Mouse (Mus musculus) gastrocnemius, postnatal 10 days (tissue): Measurements from ENCODE around the gene Sos1. TPM values are rescaled to one million over a fixed set of nuclear protein-coding genes. Genes with fewer than 3 reads are reported as not detected.

ENCODE experiments used
- DNase-seq: peaks from one replicate; pipeline ENCODE4 v3.0.0; 2021; ENCODE audit warnings: mixed read lengths
- long read RNA-seq, 2 experiments: library from polyadenylated mRNA; stranded (forward); transcript quantifications; one replicate each; pipeline ENCODE4 v2.0.0; 2021
- total RNA-seq, 2 experiments: library from RNA; stranded (reverse); gene quantifications; 2 replicates each; pipeline ENCODE4 v1.2.3; 2021

The Sos1 gene
- 10 to 100 TPM; 14.4 to 17.6 TPM for total RNA-seq
- long read RNA-seq, experiment 1, full-length matches to known transcripts = 2 of 4 reads
- long read RNA-seq, experiment 1, partial matches to known transcripts = 1 of 4 reads
- long read RNA-seq, experiment 1, other reads (novel, unspliced or antisense) = 1 of 4 reads
- long read RNA-seq, experiment 2, full-length matches to known transcripts = 3 of 6 reads
- long read RNA-seq, experiment 2, partial matches to known transcripts = 2 of 6 reads
- long read RNA-seq, experiment 2, other reads (novel, unspliced or antisense) = 1 of 6 reads

DNA sequence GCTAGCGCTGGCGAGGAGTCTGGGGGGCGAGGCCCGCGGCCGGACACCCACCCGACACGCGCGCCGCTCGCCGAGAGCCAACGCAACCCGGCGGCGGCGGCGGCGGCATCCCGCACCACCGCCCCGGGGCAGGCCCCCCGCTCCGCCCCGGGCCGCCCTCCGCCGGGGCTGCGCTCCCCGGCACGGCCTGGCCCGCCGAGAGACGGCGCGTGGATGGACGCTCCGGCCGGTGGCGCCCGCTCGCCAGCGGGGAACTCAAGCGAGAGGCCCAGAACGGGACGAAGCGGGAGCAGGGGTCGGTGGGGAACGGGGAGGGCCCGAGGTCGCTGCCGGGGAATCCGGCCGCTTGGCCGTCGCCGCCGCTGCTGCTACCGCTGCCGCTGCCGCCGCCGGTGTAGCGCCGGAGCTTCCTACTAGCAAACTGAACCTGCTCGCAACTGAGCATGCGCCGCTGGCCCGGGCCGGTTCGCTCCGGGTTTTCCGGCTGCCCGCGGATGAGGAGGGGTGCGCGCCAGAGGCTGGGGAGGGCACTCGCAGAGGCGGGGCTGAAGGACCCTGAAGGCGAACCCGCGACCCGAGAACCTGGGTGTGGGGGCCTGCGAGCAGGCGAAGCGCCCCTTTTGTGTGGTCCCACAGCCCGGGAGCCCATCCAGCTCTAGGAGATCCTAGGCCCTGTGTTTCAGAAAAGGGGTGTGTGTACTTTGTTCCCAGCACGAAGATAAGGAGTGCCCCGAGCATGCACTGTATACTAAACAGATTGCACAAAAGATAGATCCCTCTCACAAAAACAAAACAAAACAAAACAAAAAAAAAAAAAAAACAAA, at the start of gene Sos1:
Gene Sos1, minus strand, starts transcription at position 423 of the 824 bp plus-strand sequence.
- DNase-seq = peak; percentile 98

DNA sequence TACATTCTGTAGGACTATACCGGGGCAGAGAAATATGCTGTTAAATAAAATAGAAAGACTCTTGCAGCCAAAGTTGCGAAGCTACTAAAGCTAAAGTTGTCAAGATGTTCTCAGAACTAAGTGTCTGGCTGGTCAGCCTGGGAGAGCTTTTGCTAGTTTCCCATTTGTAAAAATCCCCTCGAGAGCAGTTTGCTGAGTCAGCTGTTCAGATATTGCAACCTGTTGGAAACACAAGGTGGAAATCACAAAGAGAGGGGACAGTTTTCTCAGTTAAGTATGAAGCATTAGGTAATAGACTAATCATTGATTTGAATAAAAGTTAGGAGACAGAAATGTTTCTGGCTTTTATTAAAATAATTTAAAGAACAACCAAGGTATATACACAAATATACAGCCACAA, 43.0 kb upstream of the Sos1 start:
- no peak for DNase-seq

DNA sequence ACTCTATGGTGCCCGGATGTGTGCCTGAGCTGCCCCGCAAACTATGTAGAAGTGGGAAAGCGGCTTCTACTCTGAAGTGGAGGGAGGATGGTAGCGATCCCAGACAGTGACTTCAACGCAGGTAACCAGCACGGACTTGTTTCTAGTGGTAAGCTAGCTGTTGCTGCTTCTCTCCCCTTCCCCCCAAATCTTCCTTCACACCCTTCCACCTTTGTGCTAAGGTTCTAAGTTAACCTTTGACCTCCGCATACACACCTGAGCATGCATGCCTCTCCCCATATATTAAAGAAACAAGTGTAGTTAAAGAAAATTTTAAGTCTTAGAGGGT, 41.9 kb upstream of the Sos1 start:
- no peak for DNase-seq

DNA sequence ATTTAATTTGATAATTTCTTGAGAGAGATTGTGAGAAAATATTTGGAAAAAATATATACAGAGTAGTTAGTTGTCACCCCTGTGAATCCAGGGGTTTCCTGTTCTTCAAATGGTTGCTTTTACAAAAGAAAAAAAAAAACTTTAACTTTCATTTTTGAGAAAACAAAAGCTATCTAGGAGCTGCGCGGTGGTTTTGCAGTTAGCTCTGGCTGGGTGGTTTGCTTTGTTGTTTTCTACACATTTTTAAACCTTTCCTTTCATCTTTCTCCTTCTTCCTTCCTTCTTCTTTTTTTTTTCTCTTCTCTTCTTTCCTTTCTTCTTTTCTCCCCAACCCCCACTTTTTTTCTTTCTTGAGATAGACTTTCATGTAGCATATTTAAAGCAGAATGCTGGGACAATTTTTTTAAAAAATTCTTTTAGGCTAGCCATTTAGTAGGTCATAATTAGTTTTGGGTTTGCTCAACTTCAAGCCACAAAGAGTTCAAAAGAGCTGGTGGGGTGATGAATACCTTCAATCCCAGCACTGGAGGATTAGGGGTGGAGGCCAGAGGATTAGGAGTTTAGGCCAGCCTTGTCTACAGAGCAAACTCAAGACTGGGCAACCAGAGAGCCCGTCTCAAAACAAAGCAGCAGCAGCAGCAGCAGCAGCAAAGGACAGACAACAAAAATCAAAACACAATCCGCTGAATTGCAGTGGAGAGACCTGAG, 41.4 kb upstream of the Sos1 start:
- no peak for DNase-seq

DNA sequence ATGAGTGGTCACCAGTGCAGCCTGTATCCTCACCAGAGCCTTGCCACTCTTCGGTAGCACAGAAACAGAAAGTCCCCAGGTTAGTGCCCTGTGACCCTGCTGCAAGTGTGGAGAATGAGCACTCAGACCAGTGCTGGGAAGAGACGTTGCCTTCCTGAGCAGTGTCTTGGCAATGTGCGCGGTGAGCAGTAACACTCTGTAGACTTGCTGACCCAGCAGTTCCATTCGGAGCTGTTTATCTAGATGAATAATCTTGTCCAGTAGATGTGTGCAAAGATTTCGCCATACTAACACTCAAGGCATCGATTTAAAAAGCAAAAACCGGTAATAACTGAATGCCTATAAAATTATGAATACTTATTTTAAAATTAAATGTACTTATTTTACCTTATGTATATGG, 40.3 kb upstream of the Sos1 start:
- DNase-seq = no peak

DNA sequence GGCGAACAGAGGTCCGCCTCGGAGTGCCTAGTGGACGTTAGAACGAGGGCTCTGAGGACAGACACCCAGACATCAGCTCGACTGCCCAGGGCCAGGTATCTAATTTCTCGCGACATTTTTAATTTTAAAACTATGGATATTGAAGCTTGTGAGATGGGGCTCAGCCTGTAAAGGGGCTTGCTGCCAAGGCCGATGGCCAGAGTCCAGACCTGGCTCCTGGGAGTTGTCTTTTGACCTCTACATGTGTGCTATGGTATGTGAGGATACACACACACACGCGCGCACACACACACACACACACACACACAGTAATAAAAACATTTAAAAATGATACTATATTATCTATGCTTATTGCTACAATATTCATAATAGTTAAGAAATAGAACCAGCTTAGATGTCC, 38.6 kb upstream of the Sos1 start:
- no peak for DNase-seq

DNA sequence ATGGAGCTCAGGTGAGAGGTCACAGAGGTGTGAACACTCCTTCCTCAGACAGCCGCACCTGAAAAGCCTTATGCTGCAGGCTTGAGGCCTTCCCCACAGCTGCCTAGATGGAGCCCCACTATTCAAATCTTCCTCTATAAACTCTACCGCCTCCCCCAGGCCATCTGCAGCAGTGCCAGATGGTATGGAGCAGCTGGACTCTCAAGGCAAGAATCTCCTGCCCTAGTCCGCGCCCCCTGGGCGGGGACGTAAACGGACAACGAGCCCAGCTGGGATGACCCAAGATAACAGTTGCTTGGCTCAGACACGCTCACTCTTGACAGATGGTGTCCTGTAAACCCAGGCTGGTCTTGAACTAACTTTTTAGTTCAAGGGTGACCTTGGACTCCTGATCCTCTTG, 37.0 kb upstream of the Sos1 start:
- DNase-seq = no peak

DNA sequence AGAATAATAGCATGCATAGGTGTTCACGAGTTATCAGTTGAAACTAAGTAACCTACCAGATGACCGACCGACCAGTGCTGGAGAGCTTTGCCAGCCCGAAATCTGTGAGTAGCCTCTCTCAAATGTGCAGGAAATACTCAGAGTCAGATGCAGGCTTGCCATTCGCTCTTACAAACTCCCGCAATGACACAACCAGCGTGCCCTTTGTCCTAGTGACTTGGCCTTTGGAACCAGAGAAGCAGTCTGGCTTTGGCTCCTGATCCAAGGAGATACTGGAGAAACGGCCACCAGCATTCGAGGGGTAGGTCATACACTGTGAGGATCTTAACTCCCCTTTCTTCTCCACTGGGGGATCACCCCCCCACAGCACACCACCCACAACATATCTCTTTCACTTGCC, 35.7 kb upstream of the Sos1 start:
- no peak for DNase-seq

DNA sequence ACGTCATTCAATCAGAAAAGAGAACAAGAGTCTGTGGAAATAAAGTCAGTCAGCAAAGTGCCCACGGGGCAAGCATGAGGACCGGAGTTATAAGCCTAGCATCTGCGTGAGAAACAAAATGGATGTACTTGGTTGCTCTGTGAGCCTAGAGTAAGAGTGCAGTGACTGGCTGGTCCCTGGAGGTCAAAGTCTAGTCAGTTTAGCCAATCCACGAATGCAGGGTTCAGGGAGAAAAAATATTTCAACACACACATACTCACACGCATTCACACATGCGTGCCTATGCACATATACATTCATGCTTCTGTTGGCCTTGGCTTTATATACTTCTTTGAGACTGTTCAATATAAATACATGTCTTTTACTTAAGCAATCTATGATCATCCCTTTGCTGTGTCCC, 35.3 kb upstream of the Sos1 start:
- no peak for DNase-seq

DNA sequence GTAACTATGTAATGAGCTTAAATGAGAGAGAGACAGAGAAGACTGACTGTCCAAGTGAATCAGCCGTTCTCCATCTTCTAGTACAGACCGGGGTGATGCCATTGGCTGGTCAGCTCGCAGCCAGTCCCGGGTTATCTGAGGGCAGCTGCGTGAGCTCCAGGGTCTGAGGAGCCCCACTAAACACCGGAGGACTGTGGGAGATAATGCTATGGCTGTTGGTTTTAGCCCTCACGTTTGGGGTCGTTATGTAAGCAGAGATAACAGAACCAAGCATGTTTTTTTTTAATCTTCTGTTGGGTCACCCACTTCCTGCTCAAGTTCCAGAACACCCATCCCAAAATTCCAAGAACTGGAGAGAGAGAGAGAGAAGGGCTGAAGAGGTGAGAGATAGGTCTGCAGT, 33.5 kb upstream of the Sos1 start:
- DNase-seq = no peak

DNA sequence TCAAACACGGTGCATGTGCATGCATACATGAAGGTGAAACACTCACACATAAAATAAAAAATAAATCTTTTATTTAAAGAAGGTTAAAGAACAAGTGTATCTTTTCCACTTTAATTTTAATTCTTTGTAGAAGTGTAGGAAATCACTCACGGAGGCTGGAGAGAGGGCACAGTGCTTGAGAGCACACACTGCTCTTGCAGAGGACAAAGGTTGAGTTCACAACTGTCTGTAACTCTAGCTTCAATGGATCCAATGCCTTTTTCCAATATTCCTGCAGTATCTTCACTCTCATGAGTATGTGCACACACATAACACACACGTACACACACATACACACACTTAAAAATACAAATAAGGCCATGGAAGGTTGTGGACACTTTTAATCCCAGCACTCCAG, 30.2 kb upstream of the Sos1 start:
- no peak for DNase-seq

DNA sequence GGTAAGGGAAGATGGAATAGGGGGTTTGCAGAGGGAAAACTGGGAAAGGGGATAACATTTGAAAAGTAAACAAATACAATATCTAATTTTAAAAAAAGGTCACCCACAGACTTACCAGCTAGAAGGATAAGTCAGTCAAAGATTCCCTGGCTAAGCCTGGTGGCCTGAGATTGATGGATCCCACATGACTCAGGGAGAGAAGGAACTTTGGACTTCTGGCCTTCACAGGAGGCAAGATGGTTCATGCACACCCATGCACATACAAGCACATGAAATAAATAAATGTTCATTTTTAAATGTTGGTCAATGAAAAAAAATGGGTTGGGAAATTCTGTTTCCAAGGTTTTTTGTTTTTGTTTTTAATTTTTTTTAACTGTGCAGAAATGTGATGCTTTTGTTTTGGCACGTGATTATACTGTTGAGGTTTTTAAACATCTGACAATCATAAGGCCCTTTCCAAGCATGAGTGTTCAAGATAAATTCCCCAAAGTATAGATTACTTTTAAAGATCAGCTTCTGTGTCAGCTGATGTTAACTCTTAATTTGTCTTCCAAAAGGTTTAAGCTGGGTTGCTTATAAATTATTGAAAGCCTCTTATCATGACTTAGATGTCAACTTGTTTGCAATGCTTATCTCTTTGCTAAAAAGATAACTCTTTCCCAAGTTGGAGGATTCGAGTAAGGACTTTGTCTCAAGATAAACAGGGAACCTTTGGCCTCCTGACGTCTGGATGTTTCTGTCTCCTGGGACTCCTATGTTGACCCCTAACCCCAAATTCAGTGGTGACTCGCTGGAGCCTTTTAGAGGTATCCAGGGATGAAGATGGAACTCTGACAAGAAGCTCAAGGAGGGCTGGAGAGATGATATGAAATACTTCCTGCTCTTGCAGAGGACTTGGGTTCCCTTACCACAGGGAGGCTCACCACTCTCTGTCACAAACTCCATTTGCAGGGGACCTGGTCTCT, 29.5 kb upstream of the Sos1 start:
- no peak for DNase-seq

DNA sequence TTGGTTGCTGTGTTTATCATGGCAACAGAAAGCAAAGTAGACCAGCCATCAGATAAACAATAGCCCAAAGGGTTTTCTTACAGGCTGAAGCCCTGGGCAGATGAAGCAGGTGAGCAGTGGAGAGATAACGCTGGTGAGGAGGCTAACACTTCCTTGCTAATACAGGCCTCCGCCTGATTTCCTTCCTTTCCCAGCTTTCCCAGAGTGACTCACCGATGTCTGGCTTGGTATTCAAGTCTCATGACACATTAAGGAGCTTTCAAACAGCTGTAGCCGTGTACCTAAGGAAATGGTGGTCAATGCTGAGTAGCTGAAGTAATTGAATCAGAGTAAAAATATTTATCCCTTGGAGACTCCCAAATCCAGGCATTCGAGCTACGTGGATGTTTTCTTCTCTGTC, 25.5 kb upstream of the Sos1 start:
- no peak for DNase-seq

DNA sequence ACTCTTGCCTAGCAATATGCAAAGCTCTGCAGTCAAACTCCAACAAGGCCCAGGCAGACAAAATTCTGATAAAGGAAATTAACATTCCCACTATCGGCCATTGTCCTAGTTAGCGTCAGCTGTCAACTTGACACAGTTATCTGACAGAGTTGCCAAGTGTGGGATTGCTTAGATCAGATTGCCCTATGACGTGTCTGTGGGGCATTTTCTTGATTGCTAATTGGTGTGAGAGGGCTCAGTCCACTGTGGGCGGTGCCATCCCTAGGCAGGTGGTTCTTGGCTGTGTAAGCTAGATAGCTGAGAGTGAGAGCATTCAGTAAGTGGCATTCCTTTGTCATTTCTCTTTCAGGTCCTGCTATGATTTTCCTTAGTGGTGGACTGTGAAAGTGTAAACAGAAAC, 25.1 kb upstream of the Sos1 start:
- no peak for DNase-seq

DNA sequence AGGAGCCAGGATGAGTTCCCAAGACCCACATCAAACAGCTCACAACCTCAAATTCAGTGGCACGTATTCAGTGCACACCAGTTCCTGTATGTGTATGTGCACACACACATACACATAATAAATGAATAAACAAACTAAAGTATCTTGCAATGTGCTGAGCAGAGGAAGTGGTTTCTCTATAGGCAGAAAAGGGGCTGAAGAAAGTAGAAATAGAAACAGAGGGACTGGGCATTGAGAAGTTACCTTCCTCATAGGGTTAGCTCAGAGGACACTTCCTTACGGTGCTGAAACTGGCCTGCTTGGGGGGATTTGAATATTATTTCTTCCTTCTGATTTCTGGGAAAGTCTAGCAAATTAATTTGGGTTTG, 21.5 kb upstream of the Sos1 start:
- DNase-seq = no peak

DNA sequence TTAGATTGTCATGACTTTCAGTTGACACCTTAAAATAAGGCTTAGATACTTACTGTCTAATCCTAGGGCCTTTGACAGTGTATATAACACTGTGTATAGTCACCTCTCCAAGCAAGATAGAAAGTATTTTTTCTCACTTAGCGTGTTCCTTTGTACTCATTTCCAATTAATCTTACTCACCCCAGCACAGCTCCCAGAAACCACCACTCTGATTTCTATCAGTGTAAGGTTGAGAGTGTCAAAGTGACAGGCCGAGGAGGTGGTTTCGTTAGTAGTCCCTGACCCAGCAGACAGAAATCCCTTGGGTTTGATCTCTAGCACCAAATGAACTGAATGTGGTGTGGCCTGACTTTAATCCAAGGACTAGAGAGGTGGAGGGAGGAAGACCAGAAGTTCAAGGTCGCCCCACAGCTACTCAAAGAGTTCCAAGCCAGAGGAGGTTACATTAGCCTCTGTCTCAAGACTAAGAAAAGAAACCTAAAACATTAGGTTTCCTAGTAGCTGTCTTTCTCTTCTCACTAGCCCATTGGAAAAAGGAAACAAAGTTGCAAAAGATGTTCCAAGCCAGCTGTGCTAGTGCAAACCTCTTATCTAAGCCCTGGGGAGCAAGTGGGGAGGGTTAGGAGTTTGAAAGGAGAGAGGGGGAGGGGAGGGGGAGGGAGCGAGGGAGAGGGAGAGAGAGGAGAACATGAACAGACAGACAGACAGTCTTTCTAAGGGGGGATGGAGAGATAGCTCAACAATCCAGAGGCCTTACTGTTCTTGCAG, 21.0 kb upstream of the Sos1 start:
- DNase-seq = no peak

DNA sequence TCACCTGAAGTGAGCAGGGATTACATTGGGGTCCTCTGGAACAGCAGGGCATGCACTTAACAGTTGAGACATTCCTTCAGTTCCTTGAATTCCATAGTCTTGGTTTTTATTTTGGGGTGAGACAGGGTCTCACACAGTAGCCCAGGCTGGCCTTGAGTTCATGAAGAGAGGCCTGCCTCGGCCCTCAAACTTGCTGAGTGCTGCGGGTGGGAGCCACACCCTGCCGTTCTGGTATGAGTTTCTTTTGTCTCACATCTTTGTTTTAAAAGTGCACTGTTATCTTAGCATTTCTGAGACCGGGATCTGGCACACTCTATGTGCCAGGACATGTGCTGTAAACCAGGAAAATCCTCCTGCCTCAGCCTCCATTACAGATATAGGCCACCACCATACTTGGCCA, 19.8 kb upstream of the Sos1 start:
- DNase-seq = no peak

DNA sequence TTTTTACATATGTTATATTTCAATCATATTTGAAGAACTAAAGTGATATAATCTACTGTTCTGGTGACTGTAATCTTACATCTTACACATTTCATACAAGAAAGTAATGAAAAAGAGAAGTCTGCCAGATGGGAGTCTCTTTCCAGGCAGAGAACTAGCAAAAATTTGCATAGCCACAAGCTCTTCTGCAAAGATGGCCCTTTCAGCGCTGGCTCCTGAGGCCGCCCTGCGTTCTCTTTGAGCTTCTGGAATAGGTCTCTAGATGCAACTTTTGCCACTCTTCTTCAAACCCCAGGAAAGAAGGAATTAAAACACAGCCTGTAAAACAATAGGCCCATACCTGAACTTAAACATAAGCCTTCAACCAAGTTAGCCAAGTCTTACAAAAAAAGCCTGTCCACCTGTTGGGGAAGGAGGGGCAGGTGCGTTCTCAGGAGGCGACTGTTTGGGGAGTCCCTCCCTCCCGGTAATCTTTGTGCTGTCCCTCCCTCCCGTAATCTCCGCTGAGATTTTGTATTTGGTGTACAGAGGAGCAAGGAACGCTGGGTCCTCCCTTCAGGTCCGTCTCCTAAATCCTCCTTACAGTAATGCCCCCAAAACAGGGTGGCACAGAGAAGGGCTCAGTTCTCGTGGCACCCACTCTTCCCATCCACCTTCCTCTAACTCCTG, 18.5 kb upstream of the Sos1 start:
- DNase-seq = no peak

DNA sequence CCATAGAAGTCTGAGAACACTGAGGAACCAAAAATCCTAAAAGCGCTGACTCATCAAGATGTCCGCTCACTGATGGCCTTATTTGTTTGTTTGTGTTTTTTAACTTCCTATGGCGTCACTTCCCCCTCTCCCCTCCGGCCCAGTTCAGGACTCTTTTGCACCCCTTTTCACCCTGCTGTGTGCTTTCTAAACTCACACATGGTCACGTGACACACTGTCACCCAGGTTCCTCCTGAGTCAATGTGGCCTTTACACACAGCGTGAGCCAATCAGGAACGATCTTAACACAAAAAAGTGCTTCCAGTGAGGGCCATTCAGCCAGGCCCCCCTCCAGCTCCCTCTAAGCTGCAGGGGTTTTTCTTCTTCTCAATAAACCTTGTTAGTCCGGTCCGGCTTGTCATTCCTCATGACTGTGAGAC, 16.9 kb upstream of the Sos1 start:
- no peak for DNase-seq

DNA sequence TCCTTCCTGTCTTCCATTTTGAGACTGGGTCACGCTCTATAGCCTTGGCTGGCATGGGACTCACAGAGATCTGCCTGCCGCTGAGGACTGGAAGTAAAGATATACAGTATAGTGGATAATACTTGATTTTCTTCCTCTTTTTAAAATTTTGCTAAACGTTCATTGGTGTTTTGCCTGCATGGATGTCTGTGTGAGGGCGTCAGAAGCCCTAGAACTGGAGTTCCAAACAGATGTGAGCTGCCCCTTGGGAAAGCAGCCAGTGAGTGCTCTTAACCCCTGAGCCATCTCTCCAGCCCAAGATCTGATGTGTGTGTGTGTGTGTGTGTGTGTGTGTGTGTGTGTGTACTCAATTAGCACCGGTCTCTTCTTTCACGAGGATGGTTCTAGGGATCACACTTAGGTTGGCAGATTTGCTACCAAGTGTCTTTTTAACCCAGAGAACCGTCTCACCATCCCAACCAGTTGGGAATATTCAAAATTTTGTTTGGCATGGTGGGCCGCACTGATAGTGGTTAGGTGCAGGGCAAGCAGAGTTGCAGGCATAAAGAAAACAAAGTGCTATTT, 16.4 kb upstream of the Sos1 start:
- no peak for DNase-seq

DNA sequence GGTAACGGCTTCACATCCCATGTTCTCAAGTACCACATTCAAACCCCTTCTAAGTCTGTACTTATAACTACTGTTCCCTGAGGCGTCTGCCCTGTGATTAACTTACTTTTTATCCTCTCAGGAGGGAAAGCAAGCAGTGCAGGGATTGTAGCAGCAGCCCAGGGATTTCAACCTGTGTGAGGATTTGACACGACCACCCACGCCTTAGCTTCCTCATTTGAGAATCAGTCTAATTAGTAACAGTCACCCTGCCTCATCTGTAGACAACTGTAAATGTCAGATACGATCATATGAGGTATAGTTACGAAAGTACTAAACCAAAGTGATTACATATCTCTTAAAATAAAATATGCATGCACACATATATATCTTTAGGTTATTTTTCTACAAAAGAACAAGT, 15.9 kb upstream of the Sos1 start:
- no peak for DNase-seq
